Mouse (Mus musculus): Measurements from ENCODE around the gene 1700025C18Rik.

The 1700025C18Rik gene

DNA sequence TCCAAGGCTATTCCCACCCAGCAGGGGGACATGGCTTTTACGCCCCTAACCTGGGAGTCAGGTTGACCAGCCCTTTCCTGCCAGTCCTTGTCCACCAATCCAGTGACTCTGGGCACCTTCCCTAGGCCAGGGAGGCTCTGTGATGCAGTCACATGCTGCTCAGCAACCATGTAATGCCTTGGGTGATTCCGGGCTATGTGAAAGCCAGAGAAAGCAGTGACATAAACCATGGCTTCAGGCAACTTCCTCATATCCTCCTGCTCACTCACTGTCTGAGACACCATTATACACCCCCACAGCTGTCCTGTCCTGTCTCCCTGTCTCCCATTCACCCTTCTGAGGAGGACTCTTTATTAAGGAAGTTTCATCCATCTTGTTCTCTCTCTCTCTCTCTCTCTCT lies at the start of gene 1700025C18Rik:
1700025C18Rik (minus strand) TSS at position 101 of the 400 bp plus-strand sequence.
- DNase-seq (ENCODE audit: low spot score) = no peak

DNA sequence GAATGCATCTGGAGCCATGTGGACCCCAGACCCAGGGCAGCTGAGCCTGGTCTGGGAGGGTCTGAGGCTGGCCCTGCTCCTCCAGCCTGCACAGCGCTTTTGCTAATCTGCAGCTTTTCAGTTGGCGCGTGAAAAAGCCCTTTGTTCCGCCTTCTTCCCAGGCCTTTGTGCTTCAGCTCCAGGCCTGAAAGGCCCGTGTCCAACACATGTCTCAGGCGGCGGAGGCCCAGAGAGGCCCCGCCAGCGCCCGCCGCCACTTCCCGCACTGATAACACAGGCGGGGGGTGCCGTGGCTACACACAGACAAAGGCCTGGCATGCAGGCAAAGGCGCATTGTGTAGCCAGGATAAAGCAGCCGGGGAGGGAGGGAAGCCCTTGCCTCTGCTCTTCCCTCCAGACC lies 45.5 kb upstream of the 1700025C18Rik start:
- no peak for DNase-seq (ENCODE audit: low spot score)

DNA sequence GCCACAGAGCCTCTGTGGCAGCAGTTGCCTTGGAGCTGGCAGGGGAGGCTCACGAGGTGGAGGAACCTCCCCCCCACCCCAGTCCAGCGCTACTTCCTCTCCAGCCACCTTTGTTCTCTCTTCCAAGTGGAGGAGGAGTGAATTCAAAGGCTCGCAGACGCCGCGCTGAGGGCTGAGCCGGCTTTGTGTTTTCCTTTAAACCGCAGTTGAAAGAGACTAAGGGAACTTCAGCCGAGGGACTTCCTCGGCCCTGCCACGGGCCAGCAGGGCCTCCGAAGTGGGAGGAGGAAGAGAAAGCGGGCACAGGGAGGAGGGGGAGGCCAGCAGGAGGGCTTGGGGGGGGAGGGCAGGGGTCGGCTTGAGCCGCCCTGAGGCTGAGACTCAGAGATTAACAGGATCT lies 43.0 kb upstream of the 1700025C18Rik start:
- no peak for DNase-seq (ENCODE audit: low spot score)

DNA sequence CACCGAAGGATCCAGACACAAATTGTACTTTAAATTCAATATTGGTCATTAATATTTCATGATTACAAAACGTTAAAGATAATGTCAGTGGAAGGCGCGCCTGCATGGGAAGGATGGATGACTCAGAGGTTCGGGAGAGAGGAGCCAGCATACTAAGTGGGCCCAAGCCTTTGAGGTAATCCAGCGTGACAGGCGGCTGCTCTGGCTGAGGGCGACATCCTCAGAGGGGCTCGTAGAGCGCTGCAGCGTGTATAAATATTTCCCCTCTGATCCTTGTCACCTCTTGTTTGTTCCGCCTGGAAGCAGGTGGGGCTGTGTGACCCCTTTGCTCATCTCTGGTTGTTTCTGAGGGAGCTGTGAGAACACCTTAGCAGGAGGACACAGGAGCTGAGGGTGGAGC lies 40.9 kb upstream of the 1700025C18Rik start:
- DNase-seq (ENCODE audit: low spot score) = no peak

DNA sequence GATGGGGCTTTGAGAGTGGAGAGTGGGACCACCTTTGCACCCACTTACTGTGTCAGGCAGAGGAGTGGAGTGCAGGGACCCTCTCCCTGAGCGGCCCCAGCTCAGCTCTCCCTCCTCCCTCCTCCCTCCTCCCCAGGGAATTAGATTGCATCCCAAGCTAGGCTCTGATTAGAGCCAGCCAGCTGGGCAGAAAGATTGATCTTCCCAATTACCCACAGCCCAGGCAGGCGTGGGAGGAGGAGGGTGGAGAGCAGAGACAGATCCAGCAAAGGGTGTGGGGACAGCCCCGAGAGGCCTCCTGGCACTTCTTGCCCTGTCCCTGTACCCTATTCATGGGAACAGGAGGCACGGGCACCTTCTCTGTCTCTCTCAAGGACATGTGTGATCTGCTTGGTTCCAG lies 38.6 kb upstream of the 1700025C18Rik start:
- DNase-seq (ENCODE audit: low spot score) = no peak

DNA sequence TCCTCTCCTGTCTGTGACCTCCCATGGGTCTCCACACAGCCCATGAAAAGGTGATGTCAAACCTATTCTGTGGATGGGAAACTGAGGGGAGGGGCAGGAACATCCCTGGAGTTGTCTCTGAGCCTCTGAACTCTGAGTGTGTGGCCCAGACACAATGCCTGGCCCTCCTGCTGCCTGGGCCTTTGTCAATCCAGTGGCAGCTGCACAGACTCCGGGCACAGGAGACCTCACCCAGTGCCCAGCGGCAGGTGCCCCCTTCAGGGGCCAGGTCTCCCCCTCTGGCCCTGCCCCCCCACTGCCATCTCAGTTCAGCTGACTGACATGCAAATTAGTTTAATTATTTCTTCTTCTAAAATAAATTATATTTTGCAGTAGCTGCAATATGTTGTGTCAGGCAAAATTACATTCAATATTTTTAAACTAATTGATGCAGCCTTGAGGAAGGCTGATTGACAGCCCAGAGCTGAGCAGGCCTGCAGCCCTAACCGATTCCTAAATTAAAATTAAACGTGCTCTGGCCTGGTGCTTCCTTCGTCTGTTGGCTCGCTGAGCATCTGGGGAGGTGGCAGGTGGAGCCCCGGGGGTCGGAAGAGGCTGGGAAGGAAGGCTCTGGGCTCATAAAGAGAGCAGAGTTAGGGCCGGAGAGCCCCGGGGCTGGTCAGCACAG lies 36.5 kb upstream of the 1700025C18Rik start:
- no peak for DNase-seq (ENCODE audit: low spot score)

DNA sequence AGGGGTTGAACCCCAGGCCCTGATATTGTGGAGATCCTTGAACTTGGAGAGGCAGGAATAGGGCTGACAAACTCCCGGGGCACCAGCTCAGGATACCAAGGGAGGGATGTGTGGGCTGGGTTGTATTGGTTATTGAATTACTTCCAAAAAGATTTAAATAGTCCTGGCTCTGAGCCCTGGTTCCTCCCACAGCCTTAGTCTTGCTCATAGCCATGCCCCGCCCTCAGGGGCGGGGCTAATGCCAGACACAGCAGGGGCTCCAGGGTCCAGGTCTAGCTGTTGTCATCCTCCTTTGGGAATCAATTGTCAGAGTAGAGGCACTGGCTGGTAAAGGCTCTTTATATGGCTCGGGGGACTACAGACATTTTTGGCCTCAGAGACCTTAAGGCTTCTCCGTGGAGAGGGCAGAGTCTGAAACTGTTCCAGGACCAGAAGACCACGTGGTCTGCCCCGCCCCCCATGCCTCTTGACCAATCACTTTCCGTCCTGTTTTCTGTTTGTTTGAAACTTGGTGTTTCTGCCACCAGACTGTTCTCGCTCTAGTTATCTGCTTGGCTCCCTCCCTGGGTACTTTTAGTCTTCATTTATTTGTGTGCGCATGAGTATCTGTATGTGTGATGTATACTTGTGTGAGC lies 30.8 kb upstream of the 1700025C18Rik start:
- DNase-seq (ENCODE audit: low spot score) = no peak

DNA sequence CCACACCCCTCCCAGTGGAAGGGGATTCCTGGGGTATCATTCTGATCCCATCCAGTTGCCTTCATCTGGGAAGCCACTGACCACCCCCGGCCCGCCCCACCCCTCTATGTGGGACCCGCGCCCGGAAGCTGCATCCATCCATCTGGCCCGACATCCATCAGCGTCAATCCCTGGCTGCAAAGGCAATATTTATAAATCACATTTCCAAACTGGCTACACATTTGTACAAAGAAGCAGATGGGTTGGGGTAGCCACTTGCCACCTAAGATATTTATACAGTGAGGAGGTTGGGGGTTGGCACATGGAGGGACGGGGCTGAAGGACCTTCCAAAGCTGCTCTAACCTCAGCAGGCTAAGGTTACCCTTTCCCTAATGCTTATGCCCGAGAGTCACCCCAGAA lies 30.2 kb upstream of the 1700025C18Rik start:
- DNase-seq (ENCODE audit: low spot score) = no peak

DNA sequence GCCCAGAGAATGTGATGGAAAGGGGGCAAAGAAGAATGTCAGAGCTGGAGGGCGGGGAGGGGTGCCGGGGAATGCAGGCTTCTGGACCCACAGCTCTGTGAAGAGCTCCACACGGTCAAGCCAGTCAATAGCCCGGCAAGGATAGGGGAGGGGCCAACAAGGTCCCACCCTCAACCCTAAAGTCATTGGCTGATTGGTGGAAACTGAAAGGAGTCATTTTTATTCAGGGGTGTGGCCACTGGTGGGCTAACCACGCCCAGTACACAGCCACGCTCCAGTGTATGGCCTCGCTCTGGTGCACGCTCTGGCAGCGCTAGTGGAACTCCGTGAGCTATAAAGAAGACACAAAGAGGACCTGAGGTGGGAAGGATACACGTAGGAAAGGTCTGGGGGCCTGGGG lies 23.2 kb upstream of the 1700025C18Rik start:
- no peak for DNase-seq (ENCODE audit: low spot score)

DNA sequence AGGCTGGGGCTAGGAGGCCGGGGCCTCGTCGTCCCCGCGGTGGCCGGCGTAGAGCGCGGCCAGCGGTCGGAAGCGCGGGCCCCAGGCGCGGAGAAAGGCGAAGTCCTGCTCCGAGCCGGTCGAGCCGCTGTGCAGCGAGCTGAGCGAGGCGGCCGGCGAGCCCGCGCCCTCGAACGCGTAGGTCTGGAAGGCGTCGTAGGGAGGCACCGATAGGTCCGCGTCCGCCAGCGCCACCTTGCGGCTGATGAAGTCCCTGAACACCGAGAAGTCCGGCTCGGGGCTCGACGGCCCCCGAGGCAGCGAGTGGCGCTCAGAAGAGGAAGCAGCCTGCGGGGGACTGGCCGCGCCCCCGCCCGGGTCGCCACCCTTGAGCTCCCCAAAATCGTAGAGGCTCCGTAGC lies 21.6 kb upstream of the 1700025C18Rik start:
- peak; percentile 53 for DNase-seq (ENCODE audit: low spot score)

DNA sequence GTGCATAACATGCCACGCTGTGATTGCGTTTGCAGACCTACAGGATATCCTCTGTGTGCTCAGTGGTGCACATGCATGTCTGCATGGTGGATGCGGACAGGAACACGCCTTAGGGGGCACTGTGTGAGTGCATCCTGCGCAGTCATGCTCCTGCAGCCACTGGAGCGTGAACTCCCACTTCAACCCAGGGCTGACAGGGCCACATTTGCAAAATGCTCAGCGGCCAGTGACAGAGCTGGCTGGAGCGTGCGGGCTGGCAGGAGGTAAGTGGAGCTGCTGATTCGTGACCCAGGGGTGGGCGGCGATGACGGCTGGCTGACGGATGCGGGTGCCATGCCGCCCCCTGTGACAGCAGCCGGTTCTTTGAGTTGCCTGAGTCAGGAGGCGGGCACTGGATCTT lies 16.0 kb upstream of the 1700025C18Rik start:
- no peak for DNase-seq (ENCODE audit: low spot score)

DNA sequence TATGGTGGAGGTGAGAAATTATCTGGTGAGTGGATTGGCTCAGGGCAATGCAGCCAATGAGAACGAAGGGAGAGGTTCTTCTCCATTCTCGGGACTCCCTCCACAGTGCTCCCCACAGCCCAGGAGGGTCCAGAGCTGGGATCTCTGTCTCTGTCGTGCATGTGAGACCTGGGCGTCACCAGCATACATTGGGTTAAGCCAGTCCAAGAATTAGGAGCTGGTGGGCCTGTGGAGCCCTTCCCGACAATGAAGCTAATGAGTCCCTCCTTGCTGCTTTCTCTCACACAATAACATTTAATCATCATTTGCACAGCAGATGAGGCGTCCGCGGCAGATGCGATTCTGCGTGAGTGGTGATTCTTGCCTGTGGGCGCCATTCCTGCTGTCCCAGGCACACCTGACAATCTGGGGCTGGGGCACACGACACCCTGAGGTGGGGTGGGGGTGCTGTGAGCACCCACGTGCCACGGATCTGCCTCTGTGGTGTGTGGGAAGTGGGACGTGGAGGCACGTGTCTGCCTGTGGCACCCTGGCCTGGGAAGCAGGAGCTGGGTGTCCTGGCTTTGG lies 15.0 kb upstream of the 1700025C18Rik start:
- no peak for DNase-seq (ENCODE audit: low spot score)

DNA sequence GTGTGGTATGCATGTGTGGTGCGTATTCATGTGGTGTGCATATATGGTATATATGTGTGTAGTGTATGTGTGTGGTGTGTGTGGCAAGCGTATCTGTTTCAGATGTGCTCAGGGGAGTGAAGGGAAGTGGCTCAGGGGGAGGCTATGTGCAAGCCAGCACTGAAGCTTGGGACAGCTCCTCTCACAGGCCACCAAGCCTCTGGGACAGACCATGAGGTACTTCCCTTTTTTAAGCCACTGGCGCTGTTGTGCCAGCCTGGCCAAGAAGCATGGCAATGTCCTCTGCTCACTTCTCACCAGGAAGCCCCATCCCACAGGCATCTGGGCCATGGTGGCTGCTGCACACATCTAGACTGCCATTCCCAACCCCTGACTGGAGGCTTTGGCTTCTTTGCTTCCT lies 12.4 kb upstream of the 1700025C18Rik start:
- DNase-seq (ENCODE audit: low spot score) = no peak

DNA sequence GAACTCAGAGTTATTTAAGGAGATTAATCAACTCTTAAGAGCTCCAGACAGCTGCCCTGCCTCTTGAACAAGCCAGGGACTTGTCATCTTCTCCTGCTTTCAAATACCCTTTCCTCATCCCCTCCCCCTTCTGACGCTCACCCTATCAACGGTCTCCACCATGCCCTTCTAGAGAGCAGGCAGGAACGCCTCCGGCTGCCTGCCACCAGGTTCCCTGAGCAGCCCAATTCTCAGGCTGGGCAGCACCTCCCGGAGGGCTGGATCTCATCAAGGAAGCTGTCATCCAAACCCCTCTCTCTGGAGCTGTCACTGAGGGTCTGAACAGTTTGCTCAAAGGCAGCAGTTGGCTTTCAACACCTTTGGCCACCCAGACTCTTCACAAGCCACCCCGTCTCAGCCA lies 10.2 kb upstream of the 1700025C18Rik start:
- no peak for DNase-seq (ENCODE audit: low spot score)

DNA sequence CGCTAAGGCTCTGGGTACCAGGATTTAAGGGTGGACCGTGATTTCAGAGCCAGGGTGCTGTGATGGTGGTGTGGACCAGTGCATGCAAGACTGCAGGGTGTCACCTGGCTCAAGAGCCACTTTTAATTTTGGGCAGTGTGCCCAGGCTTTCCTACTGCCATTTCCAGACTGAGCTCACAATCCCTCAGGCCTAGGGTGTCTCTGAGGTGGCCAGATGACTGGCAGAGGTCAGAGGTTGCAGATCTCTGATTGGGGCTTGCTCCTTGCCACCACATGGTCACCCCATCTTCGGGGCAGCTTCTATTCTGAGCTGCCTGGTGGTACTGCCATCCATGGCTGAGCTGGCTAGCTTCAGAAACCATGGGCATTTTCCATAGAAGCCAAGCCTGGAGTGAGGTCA lies 8.3 kb upstream of the 1700025C18Rik start:
- DNase-seq (ENCODE audit: low spot score) = no peak

DNA sequence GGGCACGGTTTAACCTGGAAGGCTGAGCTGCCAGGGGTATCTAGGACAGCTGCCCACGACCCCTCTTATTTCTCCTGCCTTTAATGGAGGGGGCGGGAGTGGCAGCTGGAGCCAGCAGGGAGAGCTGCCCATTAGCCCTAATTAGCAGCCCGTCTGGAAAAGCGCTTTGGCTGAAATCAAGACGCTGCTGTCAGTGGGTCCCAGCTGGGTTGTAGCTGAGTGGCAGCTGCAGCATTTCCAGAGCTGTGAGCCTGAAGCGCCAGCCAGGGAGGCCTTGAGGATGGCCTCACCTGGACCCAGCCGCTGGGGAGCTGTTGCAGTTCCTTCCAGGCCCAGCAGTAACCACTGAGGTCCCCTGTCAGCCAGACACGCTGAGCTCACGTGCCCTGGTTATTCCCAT lies 5.8 kb upstream of the 1700025C18Rik start:
- no peak for DNase-seq (ENCODE audit: low spot score)

DNA sequence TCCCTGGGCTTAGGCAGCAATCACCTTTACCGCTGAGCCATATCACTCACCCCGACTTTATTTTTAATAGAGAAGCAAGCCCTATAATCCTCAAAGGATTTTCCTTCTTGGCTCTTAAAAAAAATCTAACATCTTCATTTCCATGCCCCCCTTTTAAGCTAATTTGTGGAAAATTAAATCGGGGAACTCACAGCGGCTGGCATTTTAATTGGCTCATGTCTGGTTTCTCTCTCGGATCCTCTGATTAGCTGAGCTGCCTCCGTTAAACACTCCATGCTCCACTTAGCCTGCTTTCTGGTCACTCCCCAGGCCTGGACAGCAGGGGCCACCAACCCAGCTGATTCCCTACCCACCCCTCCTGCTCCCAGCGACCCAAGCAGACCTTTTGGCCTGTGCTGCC lies 1.8 kb upstream of the 1700025C18Rik start:
- DNase-seq (ENCODE audit: low spot score) = no peak

DNA sequence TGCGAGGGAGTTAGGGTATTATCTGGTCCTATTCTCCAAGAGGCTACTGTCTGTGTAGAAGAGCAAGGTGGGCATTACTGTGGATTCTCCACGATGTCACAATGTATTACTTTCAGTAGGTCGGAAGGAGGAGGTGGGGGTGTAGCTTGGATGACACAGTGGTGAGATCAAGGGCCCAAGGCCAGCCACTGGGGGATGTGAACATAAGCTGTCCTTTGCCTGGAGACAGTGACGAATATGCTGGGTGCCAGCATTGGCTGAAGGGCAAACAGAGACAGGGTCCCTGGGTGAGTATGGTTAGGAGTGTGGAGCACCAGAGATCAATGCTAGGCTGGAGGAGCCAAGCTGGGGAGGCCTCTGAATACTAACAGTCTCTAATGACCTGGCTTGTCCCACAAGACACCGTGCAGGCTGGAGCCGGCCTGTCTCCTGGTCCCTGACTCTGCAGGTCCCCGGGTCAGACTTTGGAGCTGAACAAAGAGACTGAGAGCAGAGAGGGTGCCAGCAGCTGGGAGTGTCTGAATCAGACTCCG lies 949 bp upstream of the 1700025C18Rik start:
- DNase-seq (ENCODE audit: low spot score) = no peak

DNA sequence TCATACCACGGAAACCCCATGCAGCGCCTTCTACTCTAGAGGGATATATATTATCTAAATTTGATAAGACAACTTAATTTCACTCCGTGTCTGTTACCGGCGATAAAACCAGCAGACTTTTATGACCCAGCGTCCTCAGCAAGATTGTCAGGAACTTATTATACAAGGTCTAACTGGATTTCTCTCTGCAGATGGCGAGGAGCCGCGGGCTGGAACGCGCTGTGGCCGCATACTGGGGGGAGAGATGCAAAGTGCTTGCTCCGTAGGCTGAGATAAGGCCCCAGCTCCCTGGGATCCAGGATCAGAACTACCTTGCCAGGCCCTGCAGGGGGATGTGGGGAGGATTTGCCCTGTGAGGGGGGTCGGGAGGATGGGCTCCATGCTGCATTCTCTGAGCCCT lies 1.1 kb downstream of the 1700025C18Rik start:
- DNase-seq (ENCODE audit: low spot score) = no peak

DNA sequence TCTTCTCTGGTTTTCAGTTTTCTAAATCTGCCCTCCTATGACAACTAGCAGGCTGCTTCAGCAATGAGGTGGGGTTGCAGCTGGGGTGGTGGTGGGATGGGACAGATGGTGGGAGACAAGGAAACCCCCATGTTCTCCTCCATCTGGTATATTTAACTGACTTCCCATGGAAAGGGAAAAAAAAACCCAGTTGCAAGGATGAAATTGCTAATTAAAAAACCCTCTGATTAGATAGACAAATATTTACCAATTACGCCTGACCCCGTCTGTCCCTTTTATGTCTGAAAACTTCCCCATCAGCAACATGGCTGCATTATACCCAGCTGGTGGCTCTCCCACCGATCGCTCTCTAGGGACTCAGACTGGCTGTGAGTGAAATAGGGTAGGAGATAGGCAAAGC lies 3.9 kb downstream of the 1700025C18Rik start:
- DNase-seq (ENCODE audit: low spot score) = no peak

DNA sequence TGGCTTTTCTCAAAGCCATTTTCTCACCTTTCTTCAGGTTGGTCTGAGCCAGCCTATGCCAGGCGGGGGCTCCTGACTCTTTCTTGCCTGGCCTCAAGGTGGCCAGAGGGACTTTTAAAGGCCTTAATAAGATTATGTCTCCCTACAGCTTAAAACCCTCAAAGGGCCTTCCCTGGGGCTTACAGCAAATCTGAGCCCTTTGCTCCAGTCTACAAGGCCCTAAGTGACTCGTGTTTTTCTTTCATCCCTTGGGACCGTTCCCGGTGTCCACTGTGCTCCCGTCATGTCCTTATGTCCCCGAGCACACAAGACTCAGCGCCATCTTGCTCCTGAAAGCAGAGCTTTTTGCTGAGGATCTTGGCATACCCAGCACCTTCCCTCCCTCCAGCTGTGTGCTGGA lies 9.3 kb downstream of the 1700025C18Rik start:
- DNase-seq (ENCODE audit: low spot score) = no peak

DNA sequence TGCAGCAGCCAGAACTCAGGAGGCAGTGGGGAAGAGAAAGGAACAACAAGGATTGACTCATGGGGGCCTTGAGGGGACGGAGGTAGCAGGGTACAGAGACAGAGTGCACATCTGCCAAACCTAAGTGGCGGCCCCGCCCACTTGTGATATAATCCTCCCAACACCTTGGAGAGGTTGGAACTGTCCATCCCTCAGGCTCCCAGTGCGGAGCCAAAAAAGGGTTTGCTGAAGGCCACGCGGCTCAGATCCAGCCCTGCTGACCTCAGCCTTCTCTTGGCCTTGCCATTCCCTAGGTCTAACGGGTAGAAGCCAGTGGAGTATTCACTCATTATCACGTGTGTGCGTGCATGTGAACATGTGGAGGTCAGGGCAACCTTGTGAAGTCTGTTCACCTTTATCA lies 9.9 kb downstream of the 1700025C18Rik start:
- DNase-seq (ENCODE audit: low spot score) = no peak

DNA sequence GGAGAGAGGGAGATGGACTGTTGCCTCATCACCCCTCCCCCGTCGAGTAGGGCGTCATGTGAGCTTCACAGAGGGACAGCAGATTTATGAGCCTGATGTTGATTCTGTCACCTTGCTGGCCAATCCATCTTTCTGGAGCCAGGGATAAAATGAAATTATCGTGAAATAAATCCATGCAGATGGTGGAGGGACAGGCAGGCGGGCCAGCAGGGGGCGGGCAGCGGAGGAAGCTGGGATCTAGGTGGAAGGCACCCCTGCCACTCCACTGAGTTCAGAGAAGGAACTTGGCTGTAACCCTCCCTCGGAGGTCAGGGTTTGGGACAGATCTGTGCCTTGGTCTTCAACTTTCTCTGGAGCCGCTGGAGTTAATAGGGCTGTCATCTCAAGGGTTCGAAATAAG lies 11.9 kb downstream of the 1700025C18Rik start:
- DNase-seq (ENCODE audit: low spot score) = no peak

DNA sequence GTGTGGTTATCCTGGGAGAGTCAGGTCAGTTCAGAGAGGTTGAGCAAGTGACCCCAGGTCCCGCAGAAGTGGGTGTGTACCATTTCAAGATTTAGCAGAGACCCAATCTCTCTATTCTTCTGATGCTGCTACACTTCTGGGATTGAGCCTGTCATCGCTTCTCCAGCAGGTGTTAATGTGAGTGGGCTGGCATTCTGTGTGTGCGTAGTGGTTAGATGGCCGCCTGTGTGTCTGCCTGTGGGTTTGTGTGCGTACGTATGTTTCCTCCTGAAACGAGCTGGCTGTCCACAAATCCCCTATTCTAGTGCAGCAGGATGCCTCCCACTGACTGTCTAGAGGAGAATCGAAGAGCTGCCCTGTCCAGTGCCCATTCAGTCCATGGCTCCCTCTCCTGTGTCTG lies 12.5 kb downstream of the 1700025C18Rik start:
- DNase-seq (ENCODE audit: low spot score) = no peak

Measured in c-Kit-positive CD71-positive TER-119-positive erythroid progenitor cells, embryonic 14.5 days (primary cell).